Mouse (Mus musculus) CD8-positive naive resting alpha-beta T cell, adult 2 months (primary cell): ENCODE results near the gene Gm266.

Experiments used
- DNase-seq, 2 experiments: peaks; one replicate each; pipeline ENCODE4 v3.0.0; 2022; ENCODE audit warnings: low read depth in 2 of 2, low spot score in 2 of 2

Gm266 gene

GRCm38 (mm10) chr12:111503571-111503970 lies 17.9 kb upstream of the Gm266 start:
- DNase-seq = no peak

GRCm38 (mm10) chr12:111503063-111503567 lies 17.5 kb upstream of the Gm266 start:
- no peak for DNase-seq

GRCm38 (mm10) chr12:111500725-111501124 lies 15.1 kb upstream of the Gm266 start:
- no peak for DNase-seq

- no peak for DNase-seq
Measured at GRCm38 (mm10) chr12:111499617-111500016, 14.0 kb upstream of the Gm266 start.

- DNase-seq = peak in 1 of 2 experiments; percentile 6
Measured at GRCm38 (mm10) chr12:111497076-111497475, 11.5 kb upstream of the Gm266 start.

- no peak for DNase-seq
Measured at GRCm38 (mm10) chr12:111494931-111495330, 9.3 kb upstream of the Gm266 start.

- no peak for DNase-seq
Measured at GRCm38 (mm10) chr12:111489261-111489865, 3.7 kb upstream of the Gm266 start.

- DNase-seq = no peak
Measured at GRCm38 (mm10) chr12:111486455-111486854, 832 bp upstream of the Gm266 start.

GRCm38 (mm10) chr12:111485046-111485651 lies 474 bp downstream of the Gm266 start:
- DNase-seq = no peak

GRCm38 (mm10) chr12:111479917-111480316 lies 5.7 kb downstream of the Gm266 start:
- no peak for DNase-seq

GRCm38 (mm10) chr12:111478924-111479323 lies 6.7 kb downstream of the Gm266 start:
- no peak for DNase-seq

- no peak for DNase-seq
Measured at GRCm38 (mm10) chr12:111474893-111475643, 10.6 kb downstream of the Gm266 start.

GRCm38 (mm10) chr12:111474384-111474783 lies 11.2 kb downstream of the Gm266 start:
- no peak for DNase-seq

- DNase-seq = no peak
Measured at GRCm38 (mm10) chr12:111472886-111473285, 12.7 kb downstream of the Gm266 start.

GRCm38 (mm10) chr12:111471721-111472120 lies 13.9 kb downstream of the Gm266 start:
- DNase-seq = no peak

GRCm38 (mm10) chr12:111471119-111471518 lies 14.5 kb downstream of the Gm266 start:
- no peak for DNase-seq

GRCm38 (mm10) chr12:111469507-111469906 lies 16.1 kb downstream of the Gm266 start:
- peak; percentile 10 to 26 for DNase-seq

- DNase-seq = no peak
Measured at GRCm38 (mm10) chr12:111468206-111468605, 17.4 kb downstream of the Gm266 start.

- no peak for DNase-seq
Measured at GRCm38 (mm10) chr12:111466369-111466768, 19.3 kb downstream of the Gm266 start.

GRCm38 (mm10) chr12:111463570-111463969 lies 22.1 kb downstream of the Gm266 start:
- no peak for DNase-seq

- DNase-seq = no peak
Measured at GRCm38 (mm10) chr12:111457742-111458141, 27.9 kb downstream of the Gm266 start.

GRCm38 (mm10) chr12:111455860-111456259 lies 29.8 kb downstream of the Gm266 start:
- no peak for DNase-seq
